Mouse (Mus musculus): ENCODE results near the gene Ap1m1.

- TF ChIP-seq CTCF (IDR thresholded peaks at IDR 0.05; ENCODE audit: insufficient read depth, low read length): no peak
- no peak for TF ChIP-seq POLR2A (IDR thresholded peaks at IDR 0.05; ENCODE audit: borderline replicate concordance, extremely low read depth, low read depth, low read length)
Observed at GRCm38 (mm10) chr8:72222656-72223055, 17.2 kb upstream of the Ap1m1 start.
